23 mouse cellular contexts compared by ENCODE assay signal in the genomic region with DNA sequence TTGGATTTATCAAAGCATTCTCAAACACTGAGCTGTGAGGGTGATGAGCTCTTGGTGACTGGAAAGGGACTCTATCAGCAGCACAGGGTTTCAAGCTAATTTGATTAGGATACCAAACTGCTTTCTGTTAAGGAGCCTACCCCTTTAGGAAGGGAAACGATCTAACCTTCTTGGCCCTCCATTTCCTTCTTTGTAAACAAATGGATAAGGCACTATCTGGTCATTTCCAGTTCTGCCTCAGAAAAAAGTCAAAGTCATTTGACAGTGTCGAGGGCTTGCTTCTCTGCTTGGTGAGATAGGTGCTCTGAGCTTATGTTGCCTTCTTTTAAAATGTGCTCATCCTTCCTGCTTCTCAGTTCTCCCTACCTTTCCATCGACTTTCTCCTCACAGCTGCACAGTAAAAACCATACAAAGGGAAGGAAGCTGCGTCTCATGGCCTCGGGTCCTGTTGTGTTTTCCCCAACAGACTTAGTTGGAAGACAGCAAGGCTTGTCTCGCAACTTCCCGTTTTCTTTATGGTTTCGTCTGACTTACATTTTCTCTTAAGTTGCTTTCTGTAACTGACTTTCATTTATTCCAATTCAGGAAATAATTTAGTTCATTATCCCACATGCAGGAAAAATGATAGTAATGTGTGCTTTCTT. TPM values are rescaled to one million over a fixed set of nuclear protein-coding genes. Genes with fewer than 3 reads are reported as not detected.
A peak's percentile ranks its signal among the peaks of the same experiment; 100 is the strongest.
DNase-seq lines count a peak whose midpoint lies in the region; ATAC-seq and TF ChIP-seq lines count a peak whose summit lies in the region.
"Had no signal": no experiment of that assay in that cellular context is flagged by ENCODE, and none has a peak within 500 bp of the region (broad histone marks: within the 10 kb centered on the region; RNA-seq: fewer than 3 reads in every experiment).

No protein-coding gene starts in this region.

- no peaks in the 10 kb centered on the region for H3K27me3 ChIP-seq in lung, embryonic 14.5 days (ENCODE audit: insufficient read depth, low read length)
- H3K27me3 ChIP-seq in intestine, embryonic 16.5 days (replicated peaks; ENCODE audit: control insufficient read depth, insufficient read depth, low read length): no peaks in the 10 kb centered on the region
- no peaks in the 10 kb centered on the region for H3K27me3 ChIP-seq in stomach, embryonic 14.5 days (ENCODE audit: control insufficient read depth, insufficient read depth, low read length)
- H3K27me3 ChIP-seq in hindbrain, embryonic 13.5 days: no peaks in the 10 kb centered on the region
- H3K27me3 ChIP-seq: embryonic facial prominence, embryonic 12.5 days; hindbrain, embryonic 15.5 days; neural tube, embryonic 13.5 days; Patski had no signal

- intact Hi-C loops in left cerebral cortex, postnatal 36 days (cut with DNase I): no loop called here
- intact Hi-C loops in gastrocnemius, postnatal 36 days (cut with DNase I): no loop called here

- no peak overlapping the region for H3K4me3 ChIP-seq in lung, embryonic 14.5 days (ENCODE audit: low read depth, low read length)
- no peak overlapping the region for H3K4me3 ChIP-seq in brown adipose tissue, adult 24 weeks (ENCODE audit: insufficient read depth, low read depth, low read length)
- no peak overlapping the region for H3K4me3 ChIP-seq in intestine, embryonic 16.5 days (ENCODE audit: low read length)
- no peak overlapping the region for H3K4me3 ChIP-seq in stomach, embryonic 14.5 days (ENCODE audit: low read depth, low read length)
- no peak overlapping the region for H3K4me3 ChIP-seq in hindbrain, embryonic 13.5 days
- H3K4me3 ChIP-seq: embryonic facial prominence, embryonic 12.5 days; hindbrain, embryonic 15.5 days; layer of hippocampus, adult 2 months; midbrain, embryonic 10.5 days; myocyte; neural tube, embryonic 13.5 days had no signal

- H3K36me3 ChIP-seq in lung, embryonic 14.5 days (ENCODE audit: insufficient read depth): no peaks in the 10 kb centered on the region
- H3K36me3 ChIP-seq in intestine, embryonic 16.5 days (ENCODE audit: control insufficient read depth, insufficient read depth, low read length): no peaks in the 10 kb centered on the region
- H3K36me3 ChIP-seq in stomach, embryonic 14.5 days (ENCODE audit: control insufficient read depth, insufficient read depth, low read length): no peaks in the 10 kb centered on the region
- H3K36me3 ChIP-seq in hindbrain, embryonic 13.5 days: no peaks in the 10 kb centered on the region
- H3K36me3 ChIP-seq: embryonic facial prominence, embryonic 12.5 days; hindbrain, embryonic 15.5 days; midbrain, embryonic 10.5 days; neural tube, embryonic 13.5 days had no signal

- ATAC-seq in lung, embryonic 14.5 days (ENCODE audit: insufficient read depth): no peak
- ATAC-seq in intestine, embryonic 16.5 days: no peak
- no peak for ATAC-seq in stomach, embryonic 14.5 days (ENCODE audit: insufficient number of reproducible peaks, insufficient read depth, low FRiP score, low read depth)
- no peak for ATAC-seq in hindbrain, embryonic 13.5 days (ENCODE audit: low FRiP score)
- ATAC-seq: midbrain, embryonic 16.5 days had no signal

- H3K4me2 ChIP-seq in lung, embryonic 14.5 days: no peak overlapping the region
- H3K4me2 ChIP-seq in intestine, embryonic 16.5 days (ENCODE audit: low read depth, low read length): no peak overlapping the region
- H3K4me2 ChIP-seq in stomach, embryonic 14.5 days (replicated peaks; ENCODE audit: low read depth, low read length): no peak overlapping the region
- H3K4me2 ChIP-seq in hindbrain, embryonic 13.5 days: no peak overlapping the region
- H3K4me2 ChIP-seq: embryonic facial prominence, embryonic 12.5 days; hindbrain, embryonic 15.5 days; neural tube, embryonic 13.5 days had no signal

- H3K9me3 ChIP-seq in lung, embryonic 14.5 days (ENCODE audit: low read depth, low read length): no peaks in the 10 kb centered on the region
- no peaks in the 10 kb centered on the region for H3K9me3 ChIP-seq in intestine, embryonic 16.5 days (ENCODE audit: control insufficient read depth, low read length)
- no peaks in the 10 kb centered on the region for H3K9me3 ChIP-seq in stomach, embryonic 14.5 days (ENCODE audit: control insufficient read depth, low read depth, low read length)
- no peaks in the 10 kb centered on the region for H3K9me3 ChIP-seq in hindbrain, embryonic 13.5 days
- H3K9me3 ChIP-seq: embryonic facial prominence, embryonic 12.5 days; hindbrain, embryonic 15.5 days; midbrain, embryonic 10.5 days; neural tube, embryonic 13.5 days had no signal

- TF ChIP-seq CTCF in lung, embryonic 14.5 days (IDR thresholded peaks at IDR 0.05; ENCODE audit: low read depth): no peak

- 56% methylated on average over 8 of the region's 8 CpGs for WGBS in lung, embryonic 14.5 days
- WGBS in intestine, embryonic 16.5 days: 62% methylated on average over 8 of the region's 8 CpGs
- 50% methylated on average over 8 of the region's 8 CpGs for WGBS in stomach, embryonic 14.5 days
- WGBS in hindbrain, embryonic 13.5 days: 87% methylated on average over 8 of the region's 8 CpGs

- H3K9ac ChIP-seq in lung, embryonic 14.5 days: no peak overlapping the region
- no peak overlapping the region for H3K9ac ChIP-seq in intestine, embryonic 16.5 days (ENCODE audit: low read depth, low read length)
- H3K9ac ChIP-seq in stomach, embryonic 14.5 days (replicated peaks; ENCODE audit: low read depth, low read length): no peak overlapping the region
- no peak overlapping the region for H3K9ac ChIP-seq in hindbrain, embryonic 13.5 days
- H3K9ac ChIP-seq: embryonic facial prominence, embryonic 12.5 days; hindbrain, embryonic 15.5 days; neural tube, embryonic 13.5 days had no signal

- no peak for DNase-seq in lung, embryonic 14.5 days
- DNase-seq in lung, postnatal 14 days: no peak
- DNase-seq in left cerebral cortex, postnatal 36 days (ENCODE audit: low spot score in 2 of 2): no peak
- no peak for DNase-seq in gastrocnemius, postnatal 36 days
- DNase-seq: adrenal gland, adult 8-10 months; cerebellum, adult 11 months; cerebellum, adult 9-11 months; gastrocnemius, postnatal 25 days; heart, postnatal 36 days; kidney, postnatal 25 days; right cerebral cortex, postnatal 4 days had no signal

- H3K27ac ChIP-seq in lung, embryonic 14.5 days (ENCODE audit: low read depth): peak overlapping the region; percentile 78
- peak overlapping the region; percentile 5; the same call in 1 of the 2 replicates for H3K27ac ChIP-seq in brown adipose tissue, adult 24 weeks (replicated peaks; ENCODE audit: low read depth, low read length)
- peak overlapping the region; percentile 90 for H3K27ac ChIP-seq in intestine, embryonic 16.5 days (ENCODE audit: low read length)
- peak overlapping the region; percentile 68; the same call in 1 of the 2 replicates for H3K27ac ChIP-seq in stomach, embryonic 14.5 days (ENCODE audit: low read length)
- no peak overlapping the region for H3K27ac ChIP-seq in hindbrain, embryonic 13.5 days
- H3K27ac ChIP-seq: embryonic facial prominence, embryonic 12.5 days; hindbrain, embryonic 15.5 days; layer of hippocampus, adult 2 months; midbrain, embryonic 10.5 days; neural tube, embryonic 13.5 days had no signal

- H3K4me1 ChIP-seq in lung, embryonic 14.5 days (ENCODE audit: insufficient read depth): no peaks in the 10 kb centered on the region
- peaks cover 3% of the 10 kb centered on the region for H3K4me1 ChIP-seq in brown adipose tissue, adult 24 weeks (ENCODE audit: control insufficient read depth, insufficient read depth, insufficient read length, low read length)
- H3K4me1 ChIP-seq in intestine, embryonic 16.5 days (ENCODE audit: control insufficient read depth, insufficient read depth, low read length): peaks cover 5% of the 10 kb centered on the region; the same call in 1 of the 2 replicates
- no peaks in the 10 kb centered on the region for H3K4me1 ChIP-seq in stomach, embryonic 14.5 days (ENCODE audit: control insufficient read depth, insufficient read depth, low read length)
- H3K4me1 ChIP-seq in hindbrain, embryonic 13.5 days (replicated peaks): no peaks in the 10 kb centered on the region
- H3K4me1 ChIP-seq: embryonic facial prominence, embryonic 12.5 days; hindbrain, embryonic 15.5 days; midbrain, embryonic 10.5 days; neural tube, embryonic 13.5 days had no signal

RNA-seq across cellular contexts. Expression of a gene that starts 54.3 kb away (rescaled TPM):
- polyA plus RNA-seq in lung, embryonic 14.5 days (2014; fragmentation: Nextera tagmentation; extraction: Ambion mirVana): 3.2 TPM in 2 replicates
- 0.75 and 0.96 TPM in 2 replicates for polyA plus RNA-seq in brown adipose tissue, adult 24 weeks (2012; ENCODE audit: insufficient read depth, insufficient read length, missing spikeins)
- polyA plus RNA-seq in intestine, embryonic 16.5 days (2015; fragmentation: Nextera tagmentation; extraction: Ambion mirVana): 12.1 and 14.3 TPM in 2 replicates
- 4.2 and 7.4 TPM in 2 replicates for polyA plus RNA-seq in stomach, embryonic 14.5 days (2014; fragmentation: Nextera tagmentation; extraction: Ambion mirVana)
- 1.6 and 2.4 TPM in 2 replicates for polyA plus RNA-seq in hindbrain, embryonic 13.5 days (2015; fragmentation: Nextera tagmentation; extraction: Ambion mirVana)
- 1 to 10 TPM; 3.6 TPM for total RNA-seq in left cerebral cortex, postnatal 36 days (2021)
- total RNA-seq in gastrocnemius, postnatal 36 days (2021): 1 to 10 TPM; 1.4 to 1.5 TPM
